Mouse (Mus musculus): ENCODE data around the gene Chchd4. TPM values are rescaled to one million over a fixed set of nuclear protein-coding genes. Genes with fewer than 3 reads are reported as not detected.

Chchd4 gene
- total and polyA plus RNA-seq, 3 experiments: 8.7 to 17.0 (median 15.3) TPM

GRCm38 (mm10) chr6:91440474-91441144 lies 32.7 kb downstream of the Chchd4 start:
- no peak for TF ChIP-seq CTCF (IDR thresholded peaks at IDR 0.05)
- peak; percentile 75; the same call in 1 of the 2 replicates for TF ChIP-seq EP300 (IDR thresholded peaks at IDR 0.05; ENCODE audit: insufficient read depth, low read depth, low read length)
- peak; percentile 99 for TF ChIP-seq POLR2A (IDR thresholded peaks at IDR 0.05; ENCODE audit: insufficient read depth, low read depth, low read length)
- H3K27me3 ChIP-seq (ENCODE audit: control insufficient read depth, insufficient read depth, low read length): no peaks in the 10 kb centered on the region
- DNase-seq: peak; percentile 93 to 96
- whole genome bisulfite sequencing: 2% methylated on average over 30 of the region's 30 CpGs
- intact Hi-C loops (cut with DNase I): loop anchor here (1.0 kb wide), 1 partner anchor 33 kb away; the partner anchor contains the start of genes Chchd4 and Tmem43
- H3K36me3 ChIP-seq (ENCODE audit: control insufficient read depth, insufficient read depth, low read length): no peaks in the 10 kb centered on the region
- H3K79me2 ChIP-seq (replicated peaks; ENCODE audit: control insufficient read depth, insufficient read depth, low read length): no peaks in the 10 kb centered on the region
- peak overlapping the region; percentile 47 for H3K9ac ChIP-seq (ENCODE audit: low read depth, low read length)
- H3K4me3 ChIP-seq: peak overlapping the region; percentile 65
- peaks cover 2% of the 10 kb centered on the region for H3K4me1 ChIP-seq (ENCODE audit: control insufficient read depth, insufficient read depth, low read length)
- peak overlapping the region; percentile 68 for H3K27ac ChIP-seq

GRCm38 (mm10) chr6:91424151-91424550 lies 49.2 kb downstream of the Chchd4 start:
- peaks cover 4% of the 10 kb centered on the region; the same call in 1 of the 2 replicates for H3K27me3 ChIP-seq (ENCODE audit: control insufficient read depth, insufficient read depth, low read length)
- WGBS: 69% methylated on average over 4 of the region's 4 CpGs
- no peak overlapping the region for H3K4me3 ChIP-seq
- H3K27ac ChIP-seq: no peak overlapping the region
- no peaks in the 10 kb centered on the region for H3K79me2 ChIP-seq (replicated peaks; ENCODE audit: control insufficient read depth, insufficient read depth, low read length)
- no peak overlapping the region for H3K9ac ChIP-seq (ENCODE audit: low read depth, low read length)
- no peaks in the 10 kb centered on the region for H3K4me1 ChIP-seq (ENCODE audit: control insufficient read depth, insufficient read depth, low read length)
- H3K36me3 ChIP-seq (ENCODE audit: control insufficient read depth, insufficient read depth, low read length): no peaks in the 10 kb centered on the region
- intact Hi-C loops (cut with DNase I): no loop called here
- TF ChIP-seq POLR2A (IDR thresholded peaks at IDR 0.05; ENCODE audit: insufficient read depth, low read depth, low read length): no peak
- no peak for DNase-seq

- intact Hi-C loops (cut with DNase I): no loop called here
- no peak for TF ChIP-seq EP300 (IDR thresholded peaks at IDR 0.05; ENCODE audit: insufficient read depth, low read depth, low read length)
These were observed 51.7 kb downstream of the Chchd4 start for GRCm38 (mm10) chr6:91421629-91422028.

GRCm38 (mm10) chr6:91417291-91417845 lies 56.0 kb downstream of the Chchd4 start:
- no peaks in the 10 kb centered on the region for H3K36me3 ChIP-seq (ENCODE audit: control insufficient read depth, insufficient read depth, low read length)
- no peak overlapping the region for H3K4me3 ChIP-seq
- H3K79me2 ChIP-seq (replicated peaks; ENCODE audit: control insufficient read depth, insufficient read depth, low read length): no peaks in the 10 kb centered on the region
- peaks cover 7% of the 10 kb centered on the region for H3K27me3 ChIP-seq (ENCODE audit: control insufficient read depth, insufficient read depth, low read length)
- no peak for DNase-seq
- no peaks in the 10 kb centered on the region for H3K4me1 ChIP-seq (ENCODE audit: control insufficient read depth, insufficient read depth, low read length)
- TF ChIP-seq CTCF (IDR thresholded peaks at IDR 0.05): no peak
- intact Hi-C loops (cut with DNase I): no loop called here
- H3K9ac ChIP-seq (ENCODE audit: low read depth, low read length): no peak overlapping the region
- 70% methylated on average over 5 of the region's 5 CpGs for WGBS
- H3K27ac ChIP-seq: no peak overlapping the region

More at GRCm38 (mm10) chr6:91421629-91422028, 51.7 kb downstream of the Chchd4 start:
- no peaks in the 10 kb centered on the region for H3K36me3 ChIP-seq (ENCODE audit: control insufficient read depth, insufficient read depth, low read length)
- WGBS: 68% methylated on average over 4 of the region's 4 CpGs
- peaks cover 4% of the 10 kb centered on the region for H3K27me3 ChIP-seq (ENCODE audit: control insufficient read depth, insufficient read depth, low read length)
- H3K4me1 ChIP-seq (ENCODE audit: control insufficient read depth, insufficient read depth, low read length): no peaks in the 10 kb centered on the region
- H3K9ac ChIP-seq (ENCODE audit: low read depth, low read length): no peak overlapping the region
- H3K79me2 ChIP-seq (replicated peaks; ENCODE audit: control insufficient read depth, insufficient read depth, low read length): no peaks in the 10 kb centered on the region
- DNase-seq: no peak
- H3K27ac ChIP-seq: no peak overlapping the region
- no peak overlapping the region for H3K4me3 ChIP-seq

DNA sequence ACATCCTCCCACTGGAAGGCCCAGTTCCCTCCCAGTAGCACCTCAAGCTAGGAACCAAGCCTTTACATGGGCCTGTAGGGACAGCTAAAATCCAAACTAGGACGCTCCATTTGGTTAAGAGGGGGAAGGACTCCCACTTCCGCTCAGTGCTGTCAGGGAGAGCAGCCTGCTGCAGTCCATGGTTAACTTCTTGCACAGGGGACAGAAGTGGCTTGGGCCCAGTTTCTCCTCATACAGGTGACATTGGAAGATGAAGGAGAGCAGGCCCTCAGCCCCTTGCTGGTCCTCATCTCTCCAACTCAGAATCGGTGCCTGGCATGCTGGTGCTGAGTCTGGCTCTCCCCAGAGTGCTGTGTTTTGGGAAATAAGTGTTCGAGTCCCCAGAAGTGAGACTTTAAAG lies 57.2 kb downstream of the Chchd4 start:
- intact Hi-C loops (cut with DNase I): no loop called here
- 64% methylated on average over 4 of the region's 4 CpGs for WGBS
- Histone ChIP-seq H3K4me1 (ENCODE audit: control insufficient read depth, insufficient read depth, low read length) (no peaks in the 10 kb centered on the region), H3K27me3 (ENCODE audit: control insufficient read depth, insufficient read depth, low read length) (peaks cover 10% of the 10 kb centered on the region), H3K4me3 (no peak overlapping the region), H3K79me2 (replicated peaks; ENCODE audit: control insufficient read depth, insufficient read depth, low read length) (no peaks in the 10 kb centered on the region), H3K27ac (no peak overlapping the region), H3K36me3 (ENCODE audit: control insufficient read depth, insufficient read depth, low read length) (no peaks in the 10 kb centered on the region), H3K9ac (ENCODE audit: low read depth, low read length) (no peak overlapping the region)
- no peak for TF ChIP-seq POLR2A (IDR thresholded peaks at IDR 0.05; ENCODE audit: insufficient read depth, low read depth, low read length)
- TF ChIP-seq CTCF (IDR thresholded peaks at IDR 0.05): no peak
- no peak for TF ChIP-seq EP300 (IDR thresholded peaks at IDR 0.05; ENCODE audit: insufficient read depth, low read depth, low read length)
- DNase-seq: no peak

- Histone ChIP-seq H3K4me1 (ENCODE audit: control insufficient read depth, insufficient read depth, low read length) (no peaks in the 10 kb centered on the region), H3K27ac (no peak overlapping the region), H3K27me3 (ENCODE audit: control insufficient read depth, insufficient read depth, low read length) (peaks cover 14% of the 10 kb centered on the region), H3K9ac (ENCODE audit: low read depth, low read length) (no peak overlapping the region), H3K4me3 (no peak overlapping the region), H3K79me2 (replicated peaks; ENCODE audit: control insufficient read depth, insufficient read depth, low read length) (no peaks in the 10 kb centered on the region), H3K36me3 (ENCODE audit: control insufficient read depth, insufficient read depth, low read length) (no peaks in the 10 kb centered on the region)
- intact Hi-C loops (cut with DNase I): loop anchor here (2.0 kb wide), 1 partner anchor 250 kb away; no protein-coding TSS in a partner anchor
- TF ChIP-seq POLR2A (IDR thresholded peaks at IDR 0.05; ENCODE audit: insufficient read depth, low read depth, low read length) (no peak), CTCF (IDR thresholded peaks at IDR 0.05) (peak; percentile 63)
- WGBS: 0% methylated on average over 4 of the region's 4 CpGs
- peak in 1 of 2 experiments; percentile 35 for DNase-seq
These were observed 58.5 kb downstream of the Chchd4 start for GRCm38 (mm10) chr6:91414890-91415289.

Other genes starting within 250 kb of the Chchd4 start
- gene Wnt7a, start 62.2 kb downstream of the Chchd4 start, total RNA-seq (2021): not detected
- gene Wnt7a, start 62.2 kb downstream of the Chchd4 start, polyA plus RNA-seq (2012; rRNA removed): not detected in 2 replicates
- 10 to 100 TPM; 23.1 to 24.4 TPM for gene Tmem43, start 157 bp upstream of the Chchd4 start, total RNA-seq (2021)
- gene Tmem43, start 157 bp upstream of the Chchd4 start, polyA plus RNA-seq (2012; rRNA removed): 29.8 and 34.0 TPM in 2 replicates
- gene Xpc, start 42.3 kb upstream of the Chchd4 start, total RNA-seq (2021): 10 to 100 TPM in 1 of 2 experiments, 1 to 10 TPM in 1; 9.3 to 10.7 TPM
- 5.6 and 7.7 TPM in 2 replicates for gene Xpc, start 42.3 kb upstream of the Chchd4 start, polyA plus RNA-seq (2012; rRNA removed)
- 10 to 100 TPM; 55.8 to 59.7 TPM for gene Lsm3, start 42.4 kb upstream of the Chchd4 start, total RNA-seq (2021)
- 31.0 and 50.3 TPM in 2 replicates for gene Lsm3, start 42.4 kb upstream of the Chchd4 start, polyA plus RNA-seq (2012; rRNA removed)
- gene Slc6a6, start 210.5 kb upstream of the Chchd4 start, total RNA-seq (2021): 10 to 100 TPM; 56.4 to 96.9 TPM
- 86.2 and 118 TPM in 2 replicates for gene Slc6a6, start 210.5 kb upstream of the Chchd4 start, polyA plus RNA-seq (2012; rRNA removed)